Mouse (Mus musculus) liver, embryonic 14.5 days (tissue): ENCODE data around the gene Myo18b. TPM values are rescaled to one million over a fixed set of nuclear protein-coding genes. Genes with fewer than 3 reads are reported as not detected.

ENCODE experiments used
- ATAC-seq: fragments of 200-750 bp; cut with Nextera tagmentation; 2 replicates; pipeline ENCODE4 v1.8.0; 2017; ENCODE audit warnings: moderate number of reproducible peaks, mild to moderate bottlenecking, moderate library complexity; ENCODE audit not compliant: insufficient read depth
- DNase-seq, 3 experiments: peaks; one replicate each; pipeline ENCODE4 v3.0.0-alpha.2; 2012 to 2013; ENCODE audit warnings: low read depth in 3 of 3, low spot score in 3 of 3
- H3K27ac ChIP-seq: fragments of 300-500 bp; sonication (generic); 2 replicates; pipeline ENCODE4 v1.5.1; 2014; ENCODE audit warnings: moderate library complexity, mild to moderate bottlenecking, control low read depth, inconsistent platforms
- H3K27me3 ChIP-seq: fragments of 300-500 bp; sonication (generic); 2 replicates; pipeline ENCODE4 v1.6.1; 2014; ENCODE audit warnings: mild to moderate bottlenecking, low read length, moderate library complexity; ENCODE audit not compliant: control insufficient read depth, insufficient read depth
- H3K36me3 ChIP-seq: fragments of 300-500 bp; sonication (generic); replicated peaks from 2 replicates; pipeline ENCODE4 v1.6.1; 2014; ENCODE audit warnings: low read depth; ENCODE audit not compliant: control insufficient read depth, insufficient read depth
- H3K4me1 ChIP-seq, 2 experiments: fragments of 200-500 bp in 1 of 2; fragments of 300-500 bp in 1 of 2; sonication (generic) in 1 of 2; replicated peaks; 2 replicates each; pipeline ENCODE4 v1.6.1; 2012 to 2014; ENCODE audit warnings: antibody characterized with exemption in 1 of 2, inconsistent platforms in 1 of 2, low read length in 1 of 2; ENCODE audit not compliant: control insufficient read depth in 2 of 2, insufficient read depth in 2 of 2
- H3K4me2 ChIP-seq: fragments of 300-500 bp; sonication (generic); 2 replicates; pipeline ENCODE4 v1.6.1; 2014; ENCODE audit warnings: low read depth, mild to moderate bottlenecking, control low read depth, moderate library complexity
- H3K4me3 ChIP-seq, 2 experiments: fragments of 200-500 bp in 1 of 2; fragments of 300-500 bp in 1 of 2; sonication (generic) in 1 of 2; 2 replicates each; pipeline ENCODE4 v1.5.1; 2012 to 2014; ENCODE audit warnings: low read depth in 2 of 2, low read length in 2 of 2, mild to moderate bottlenecking in 2 of 2, control low read depth in 1 of 2, inconsistent platforms in 1 of 2, moderate library complexity in 1 of 2; ENCODE audit not compliant: insufficient read depth in 1 of 2
- H3K9ac ChIP-seq: fragments of 300-500 bp; sonication (generic); replicated peaks from 2 replicates; pipeline ENCODE4 v1.6.1; 2014; ENCODE audit warnings: mild to moderate bottlenecking, control low read depth, moderate library complexity
- H3K9me3 ChIP-seq: fragments of 300-500 bp; sonication (generic); 2 replicates; pipeline ENCODE4 v1.6.1; 2016; ENCODE audit warnings: low read length, mixed read lengths; ENCODE audit not compliant: control insufficient read depth
- CTCF ChIP-seq: IDR thresholded peaks from 2 replicates; pipeline ENCODE4 v1.5.1; 2016; ENCODE audit warnings: antibody characterized with exemption, low read depth, control low read depth
- EP300 ChIP-seq: IDR thresholded peaks from 2 replicates; pipeline ENCODE4 v1.6.1; 2016; ENCODE audit warnings: antibody characterized with exemption, low read depth
- WGBS: fragments of 180-500 bp; shearing (Covaris S2); extraction: QIAGEN DNeasy Blood & Tissue Kit; methylation state at CpG from one replicate; pipeline ENCODE4 v1.1.7; 2014; ENCODE audit not compliant: insufficient replicate concordance; 5-methylcytosine and 5-hydroxymethylcytosine counted together
- polyA plus RNA-seq, 2 experiments: library from polyadenylated mRNA; depleted of rRNA in 1 of 2; stranded (reverse) in 1 of 2; unstranded in 1 of 2; fragments of >200 nt; fragmentation: Nextera tagmentation in 1 of 2; extraction: Ambion mirVana in 1 of 2; gene quantifications; 2 replicates each; pipeline versions ENCODE4 v1.2.1 to v1.2.3; 2012 to 2014

Gene Myo18b
- polyA plus RNA-seq, 2 experiments: 0.02 TPM; not detected in 1

- Histone ChIP-seq H3K9me3 (no peaks in the 10 kb centered on the region), H3K4me3 (no peak overlapping the region), H3K4me1 (no peaks in the 10 kb centered on the region), H3K27me3 (no peaks in the 10 kb centered on the region), H3K9ac (no peak overlapping the region), H3K27ac (no peak overlapping the region), H3K36me3 (no peaks in the 10 kb centered on the region), H3K4me2 (no peak overlapping the region)
- ATAC-seq: no peak
- WGBS: 41% methylated on average over 2 of the region's 2 CpGs
- no peak for DNase-seq
- no peak for TF ChIP-seq EP300
- no peak for TF ChIP-seq CTCF
Observed at GRCm38 (mm10) chr5:112679251-112679650, 216.9 kb downstream of the Myo18b start.

GRCm38 (mm10) chr5:112678153-112678552 is 218.0 kb downstream of the Myo18b start:
- no peaks in the 10 kb centered on the region for H3K27me3 ChIP-seq
- no peaks in the 10 kb centered on the region for H3K36me3 ChIP-seq
- no peak overlapping the region for H3K9ac ChIP-seq
- no peaks in the 10 kb centered on the region for H3K9me3 ChIP-seq
- no peaks in the 10 kb centered on the region for H3K4me1 ChIP-seq
- no peak for ATAC-seq
- WGBS: 49% methylated on average over 4 of the region's 4 CpGs
- no peak overlapping the region for H3K27ac ChIP-seq
- H3K4me3 ChIP-seq: no peak overlapping the region
- DNase-seq: no peak
- no peak for TF ChIP-seq CTCF
- TF ChIP-seq EP300: no peak
- no peak overlapping the region for H3K4me2 ChIP-seq

DNA sequence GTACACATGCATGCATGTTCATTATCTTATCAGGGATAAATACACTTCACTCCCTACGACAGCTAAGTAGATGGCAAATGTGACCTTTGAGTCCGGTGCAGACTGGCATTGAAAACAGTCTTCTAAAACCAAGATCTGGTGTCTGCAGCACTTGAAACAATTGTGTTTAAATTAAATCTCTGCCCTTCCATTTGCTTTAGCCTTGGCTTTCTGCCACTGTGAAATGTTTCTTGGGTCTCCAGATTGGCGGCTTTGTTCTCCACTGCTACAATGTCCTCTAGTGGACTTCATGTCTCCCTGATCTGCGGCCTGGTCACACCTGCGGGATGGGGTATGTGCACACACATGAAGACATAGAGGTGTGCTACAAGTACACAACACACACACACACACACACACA is 221.4 kb downstream of the Myo18b start:
- Histone ChIP-seq H3K27me3 (no peaks in the 10 kb centered on the region), H3K9ac (no peak overlapping the region), H3K36me3 (no peaks in the 10 kb centered on the region), H3K4me3 (no peak overlapping the region), H3K27ac (no peak overlapping the region), H3K9me3 (no peaks in the 10 kb centered on the region), H3K4me1 (no peaks in the 10 kb centered on the region), H3K4me2 (no peak overlapping the region)
- DNase-seq (no peak), ATAC-seq (no peak)
- 66% methylated on average over 5 of the region's 5 CpGs for WGBS
- TF ChIP-seq EP300 (no peak), CTCF (no peak)

GRCm38 (mm10) chr5:112672457-112672856 is 223.7 kb downstream of the Myo18b start:
- no peak for ATAC-seq
- 55% methylated on average over 7 of the region's 7 CpGs for WGBS

DNA sequence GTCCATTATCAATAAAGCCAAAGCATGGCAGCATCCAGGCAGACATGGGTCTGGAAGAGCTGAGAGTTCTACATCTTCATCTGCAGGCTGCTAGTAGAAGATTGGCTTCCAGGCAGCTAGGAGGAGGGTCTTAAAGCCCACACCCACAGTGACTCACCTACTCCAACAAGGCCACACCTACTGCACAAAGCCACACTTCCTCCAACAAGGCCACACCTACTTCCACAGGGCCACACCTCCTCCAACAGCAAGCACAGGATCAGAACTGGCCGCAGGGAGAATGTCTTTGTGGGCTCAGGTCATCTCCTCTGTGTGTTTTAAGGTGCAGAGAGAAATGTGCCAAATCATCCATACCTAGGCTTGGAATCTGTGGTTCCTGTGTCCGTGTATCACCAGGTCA is 224.2 kb downstream of the Myo18b start:
- Histone ChIP-seq H3K27me3 (no peaks in the 10 kb centered on the region), H3K4me3 (no peak overlapping the region), H3K4me1 (no peaks in the 10 kb centered on the region), H3K36me3 (no peaks in the 10 kb centered on the region), H3K27ac (no peak overlapping the region), H3K9me3 (no peaks in the 10 kb centered on the region), H3K4me2 (no peak overlapping the region), H3K9ac (no peak overlapping the region)
- no peak for ATAC-seq
- TF ChIP-seq EP300 (no peak), CTCF (no peak)
- DNase-seq: no peak
- 30% methylated on average over 2 of the region's 2 CpGs for WGBS

More at GRCm38 (mm10) chr5:112672457-112672856, 223.7 kb downstream of the Myo18b start:
- Histone ChIP-seq H3K4me3 (no peak overlapping the region), H3K27me3 (no peaks in the 10 kb centered on the region), H3K4me2 (no peak overlapping the region), H3K9me3 (no peaks in the 10 kb centered on the region), H3K27ac (no peak overlapping the region), H3K9ac (no peak overlapping the region), H3K36me3 (no peaks in the 10 kb centered on the region), H3K4me1 (no peaks in the 10 kb centered on the region)
- DNase-seq: no peak
- TF ChIP-seq EP300: no peak
- no peak for TF ChIP-seq CTCF
